Mouse (Mus musculus) WW6 (cell line): ENCODE measurements at regions not wholly inside any gene's neighbourhood (a gene's known extent, or its start where the extent isn't known, plus 50 kb on each side); places are given as distances from the start of the nearest gene placed in this dataset.

ENCODE experiments used
- DNase-seq: peaks from one replicate; pipeline ENCODE4 v3.0.0-alpha.2; 2013; ENCODE audit warnings: low read depth, low spot score

DNA sequence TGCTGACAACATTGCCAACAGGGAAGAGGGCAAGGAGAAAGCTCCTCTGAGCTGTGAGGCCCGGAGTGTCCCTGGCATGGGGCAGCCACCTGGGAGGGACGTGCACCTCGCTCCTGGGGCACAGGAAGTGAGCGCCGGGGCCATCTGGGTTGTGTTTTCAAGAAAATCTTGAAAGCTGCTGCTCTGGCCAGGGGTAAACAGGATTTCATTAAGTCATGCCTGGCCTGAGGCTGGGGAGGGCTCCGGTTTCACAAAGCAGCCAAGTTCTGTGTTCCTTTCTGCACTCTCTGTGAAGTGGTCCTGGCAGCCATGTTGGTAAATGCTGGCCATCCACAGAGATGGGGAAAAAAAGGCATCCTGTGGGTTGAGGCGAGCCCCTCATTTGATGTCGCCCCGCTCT lies 406.8 kb upstream of the Zmiz1 start:
- no peak for DNase-seq

DNA sequence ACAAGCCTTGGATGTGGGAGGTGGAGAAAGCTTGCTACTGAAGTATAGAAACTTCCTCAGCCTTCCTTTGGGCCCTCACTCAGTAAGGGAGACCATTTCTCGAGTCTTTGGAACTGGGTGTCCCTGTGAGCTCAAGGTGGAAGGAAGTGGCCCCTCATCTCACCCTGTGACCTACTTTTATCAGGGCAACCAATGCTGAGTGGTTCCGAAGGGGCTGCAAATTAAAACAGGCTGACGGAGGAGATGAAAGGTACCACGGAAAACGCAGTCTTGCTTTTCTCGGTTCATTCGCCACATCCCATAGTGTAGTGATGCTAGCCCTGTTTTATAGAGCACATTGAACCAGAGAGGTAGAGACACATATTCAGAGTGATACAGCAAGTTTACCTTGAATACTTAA lies 399.6 kb upstream of the Zmiz1 start:
- no peak for DNase-seq

DNA sequence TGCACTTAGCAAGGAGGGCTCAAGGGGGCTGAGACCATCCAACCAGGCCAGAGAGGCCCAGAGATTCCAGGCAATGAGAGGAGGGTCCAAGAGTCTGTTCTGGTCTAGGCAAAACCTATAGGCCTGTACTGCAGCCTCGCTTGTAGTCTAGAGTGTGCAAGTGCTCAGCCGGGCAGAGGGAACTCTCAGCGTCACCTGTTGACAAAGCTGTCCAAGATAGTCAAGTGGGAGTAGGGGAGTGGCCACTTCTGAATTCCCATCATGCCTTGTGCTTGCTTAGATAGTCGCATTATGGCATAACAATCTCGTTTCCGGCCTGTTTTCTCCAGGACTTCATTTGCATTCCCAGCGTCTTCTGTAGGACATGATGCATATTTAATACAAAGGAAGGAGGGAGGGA lies 398.7 kb upstream of the Zmiz1 start:
- DNase-seq, result no peak

DNA sequence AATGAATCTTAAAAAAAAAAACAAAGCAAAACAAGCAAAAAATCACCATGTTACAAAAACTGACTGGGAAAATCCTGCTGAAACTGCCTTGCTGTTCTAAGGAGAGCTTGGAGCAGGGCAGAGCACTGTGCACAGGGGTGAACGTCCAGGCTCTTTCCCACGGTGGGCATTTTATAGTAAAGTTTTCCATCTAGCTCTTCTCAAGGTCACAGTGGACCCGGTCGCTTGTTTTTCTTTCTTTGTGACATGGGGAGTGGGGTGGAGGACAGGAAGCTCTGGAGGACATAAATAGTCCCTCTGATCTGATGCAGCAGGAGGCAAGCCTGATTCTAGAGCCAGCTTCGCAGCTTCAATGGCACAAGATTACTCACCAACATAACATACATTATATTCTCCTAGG lies 395.9 kb upstream of the Zmiz1 start:
- no peak for DNase-seq

DNA sequence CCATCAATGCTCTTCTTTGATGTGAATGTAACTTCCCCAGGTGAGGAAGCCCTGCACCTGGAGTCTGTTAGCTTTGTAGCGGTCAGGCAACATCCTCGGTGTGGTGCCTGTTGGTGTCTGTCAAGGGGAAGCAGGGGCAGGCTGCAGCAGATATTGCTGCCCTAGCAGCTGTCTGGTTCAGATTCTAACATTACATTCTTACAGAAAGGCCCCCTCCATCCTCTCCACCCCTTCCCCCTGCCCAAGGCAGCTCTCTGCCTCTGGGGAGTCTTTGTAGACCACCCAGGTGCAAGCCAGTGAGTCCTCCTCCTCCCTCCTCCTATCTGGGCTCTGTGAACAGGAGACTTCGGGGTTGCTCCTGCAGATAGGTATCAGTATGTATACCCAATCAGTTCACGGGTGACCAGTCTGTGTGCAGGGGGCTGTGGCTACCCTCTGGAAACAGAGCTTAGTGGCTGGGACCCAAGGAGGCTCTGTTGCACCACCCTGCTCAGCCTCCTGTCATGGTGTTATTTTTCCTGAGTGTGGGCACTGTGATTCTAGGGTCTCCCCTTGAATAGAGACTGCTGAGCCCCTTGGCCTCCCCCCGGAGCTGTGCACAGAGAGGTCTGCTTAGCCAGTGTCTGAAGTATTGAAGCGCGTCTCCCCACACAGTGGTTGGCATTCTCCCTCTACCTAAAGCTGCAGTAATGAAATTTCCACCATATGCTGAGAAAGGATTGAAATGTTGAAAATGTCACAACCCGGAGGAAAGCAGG lies 394.6 kb upstream of the Zmiz1 start:
- no peak for DNase-seq

DNA sequence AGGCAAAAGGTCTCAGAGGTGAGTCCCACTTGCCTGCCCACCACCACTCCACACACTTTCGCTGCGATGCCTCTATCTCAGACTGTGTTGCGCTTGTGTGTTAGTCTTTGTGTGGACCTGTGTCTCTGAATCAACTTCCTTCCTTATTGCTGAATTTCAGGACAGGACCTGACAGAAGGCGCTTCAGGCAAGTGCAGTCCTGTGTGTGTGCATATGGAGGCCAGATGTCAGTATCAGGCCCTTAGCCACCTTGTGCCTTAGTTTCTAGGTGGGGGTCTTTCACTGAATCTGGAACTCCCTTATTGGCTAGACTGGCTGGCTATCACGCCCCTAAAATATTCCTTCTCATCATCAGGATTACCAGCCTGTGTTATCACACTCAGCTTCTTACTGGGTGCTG lies 391.6 kb upstream of the Zmiz1 start:
- no peak for DNase-seq

DNA sequence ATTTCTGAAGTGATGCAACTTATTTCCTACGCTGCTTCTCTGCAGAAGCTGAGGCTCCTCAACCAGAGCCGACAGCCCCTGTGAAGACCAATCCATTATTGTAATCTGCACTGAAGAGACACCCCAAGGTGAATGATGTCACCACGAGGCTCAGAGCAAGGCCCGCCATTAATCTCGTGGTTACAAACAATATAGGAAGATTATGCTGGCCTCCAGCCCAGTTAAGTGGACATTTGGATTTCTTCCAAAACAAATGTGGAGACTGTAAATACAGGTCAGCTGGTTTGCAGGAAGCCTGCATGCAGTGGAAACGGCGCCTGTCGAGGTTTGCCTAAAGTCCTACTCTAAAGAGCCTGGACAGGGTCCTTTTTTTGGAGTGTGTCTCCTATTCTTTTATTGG lies 390.6 kb upstream of the Zmiz1 start:
- no peak for DNase-seq

DNA sequence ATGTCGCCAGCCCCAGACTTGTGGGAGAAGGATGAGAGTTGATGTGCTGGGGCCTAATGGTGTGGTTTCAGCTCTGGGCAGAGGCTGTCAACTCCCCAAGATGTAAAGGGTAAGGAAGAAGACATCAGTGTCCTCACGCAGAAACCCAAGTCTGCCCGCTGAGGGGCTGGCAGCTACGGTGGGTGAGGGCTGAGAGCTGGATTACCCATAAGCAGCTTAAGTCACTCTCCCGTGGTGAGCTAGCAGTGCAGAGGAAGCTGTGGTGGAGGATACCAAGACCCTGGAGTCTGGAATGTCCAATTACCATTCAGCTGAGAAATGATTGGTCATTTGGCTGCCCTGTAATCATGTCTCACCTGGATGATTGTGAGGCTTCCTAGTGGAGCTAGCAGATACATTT lies 385.8 kb upstream of the Zmiz1 start:
- no peak for DNase-seq

DNA sequence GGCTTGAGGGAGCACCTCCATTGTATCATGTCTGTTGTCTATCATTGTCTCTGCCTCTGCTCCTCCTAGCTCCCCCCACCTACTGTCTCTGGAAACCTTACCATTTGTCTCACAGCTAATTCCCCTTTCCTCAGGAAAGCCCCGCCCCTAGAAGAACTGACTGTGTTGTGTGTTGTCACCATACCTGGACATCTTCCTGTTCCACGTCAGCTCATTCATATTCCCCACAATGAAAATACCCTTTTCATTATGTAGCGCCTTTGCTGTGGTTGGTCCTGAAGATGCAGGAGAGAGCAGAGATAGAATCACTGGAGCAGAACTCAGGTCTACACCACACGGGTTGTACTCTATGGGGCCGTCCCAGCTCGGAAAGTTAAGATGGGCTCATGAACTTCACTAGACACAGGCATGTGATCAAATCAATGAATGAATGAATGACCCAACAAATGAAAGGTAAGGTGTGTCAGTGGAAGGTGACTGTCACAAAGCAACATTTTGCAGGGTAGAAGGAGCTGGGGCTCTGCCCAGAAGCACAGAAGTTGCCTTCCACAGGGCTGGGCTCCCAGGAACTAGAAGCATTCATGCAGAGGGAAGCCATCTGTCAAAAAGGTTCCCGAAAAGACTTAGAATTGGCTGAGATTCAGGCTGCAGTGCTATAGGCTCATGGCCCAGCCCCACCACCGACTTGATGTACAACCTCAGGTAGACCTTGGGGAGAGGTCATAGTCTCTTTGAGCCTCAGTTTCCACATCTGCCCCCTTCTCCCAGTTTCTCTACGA lies 384.8 kb upstream of the Zmiz1 start:
- DNase-seq, result no peak

DNA sequence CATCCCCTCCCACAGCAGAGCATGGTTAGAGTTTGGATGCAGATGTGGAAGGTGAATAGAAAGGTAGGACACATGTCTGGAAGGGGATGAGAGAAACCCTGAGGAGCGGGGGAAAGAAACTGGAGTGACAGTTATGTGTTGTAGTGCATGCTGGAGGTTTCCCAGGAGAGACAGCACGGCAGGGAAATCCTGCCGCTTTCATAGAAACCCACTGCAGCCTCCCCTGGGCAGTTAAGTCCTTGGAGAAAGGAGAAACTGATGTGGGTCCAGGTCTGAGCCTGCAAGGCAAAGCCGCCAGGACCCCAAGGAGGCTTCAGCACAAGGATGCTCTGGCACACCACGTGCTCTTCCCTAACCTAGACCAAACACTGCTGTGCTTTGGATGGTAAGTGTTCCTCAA lies 384.1 kb upstream of the Zmiz1 start:
- no peak for DNase-seq

DNA sequence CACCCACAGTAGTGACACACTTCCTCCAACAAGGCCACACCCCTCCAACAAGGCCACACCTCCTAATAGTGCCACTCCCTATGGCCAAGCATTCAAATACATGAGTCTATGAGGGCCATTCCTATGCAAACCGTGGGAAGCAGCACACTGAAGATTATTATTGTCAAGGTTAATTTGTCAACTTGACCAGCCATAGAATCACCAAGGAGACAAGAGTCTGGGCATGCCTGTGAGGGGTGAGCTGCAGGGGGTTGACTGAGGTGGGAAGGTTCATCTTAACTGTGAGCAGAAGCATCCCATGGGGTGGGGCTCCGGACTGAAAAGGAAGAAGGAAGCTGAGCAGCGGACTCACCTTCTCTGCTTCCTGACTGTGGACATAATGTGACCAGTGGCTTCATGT lies 378.6 kb upstream of the Zmiz1 start:
- DNase-seq, result no peak

DNA sequence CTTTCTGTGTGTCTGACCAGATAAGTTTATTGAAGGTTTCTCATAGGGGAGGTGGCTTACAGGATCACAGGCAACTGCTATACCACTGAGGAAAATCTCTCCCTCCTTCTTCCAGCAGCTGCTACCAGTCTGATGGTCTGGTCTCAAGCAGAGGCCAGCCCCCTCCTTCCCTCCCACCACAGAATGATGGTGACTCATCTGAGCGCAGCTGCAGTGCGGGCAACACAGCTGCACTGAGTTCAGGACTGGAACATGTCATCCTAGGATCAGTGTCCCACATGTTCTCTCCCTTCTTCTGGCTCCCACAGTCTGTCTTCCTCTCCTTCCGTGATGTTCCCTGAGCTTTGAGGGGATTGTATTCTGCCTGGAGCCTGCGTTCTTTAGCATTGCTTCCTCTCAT lies 375.1 kb upstream of the Zmiz1 start:
- DNase-seq, result no peak

DNA sequence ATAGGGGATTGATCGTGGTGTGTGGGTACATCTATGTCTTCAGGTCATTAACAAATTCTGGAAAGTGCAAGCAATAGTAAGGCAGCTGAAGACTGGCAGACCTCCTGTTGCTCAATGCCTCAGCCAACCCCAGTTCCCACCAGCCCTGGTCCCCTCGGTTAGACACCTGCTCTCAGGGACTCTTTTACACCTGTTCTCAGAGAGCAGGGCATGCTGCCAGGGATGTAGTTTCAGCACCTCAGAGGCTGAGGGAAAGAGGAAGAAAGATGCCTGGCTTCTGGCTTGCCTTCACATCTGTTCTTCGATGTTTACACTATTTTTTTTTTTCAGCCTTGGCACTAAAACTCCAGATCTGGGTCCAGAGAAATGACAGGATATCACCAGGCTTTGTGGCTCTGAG lies 362.2 kb upstream of the Zmiz1 start:
- DNase-seq, result no peak

DNA sequence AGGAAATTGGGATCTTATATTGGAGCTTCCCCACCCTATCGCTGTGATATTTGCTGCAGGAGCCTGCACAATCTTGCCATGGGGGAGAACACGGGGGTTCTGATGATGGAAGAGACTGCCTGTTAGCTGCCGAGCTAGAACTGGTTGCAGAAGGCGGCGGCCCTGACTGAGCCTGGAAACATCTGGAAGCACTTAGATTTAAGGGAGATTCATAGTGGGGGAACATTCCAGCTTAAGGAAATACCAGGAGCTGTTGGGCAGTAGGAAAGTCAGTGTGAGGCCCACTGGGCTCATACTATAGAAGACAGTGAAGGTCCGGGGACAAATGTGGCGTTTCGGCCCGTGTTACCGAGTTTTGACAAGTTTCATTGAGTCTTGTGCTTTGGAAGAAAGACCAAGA lies 353.6 kb upstream of the Zmiz1 start:
- DNase-seq, result no peak

DNA sequence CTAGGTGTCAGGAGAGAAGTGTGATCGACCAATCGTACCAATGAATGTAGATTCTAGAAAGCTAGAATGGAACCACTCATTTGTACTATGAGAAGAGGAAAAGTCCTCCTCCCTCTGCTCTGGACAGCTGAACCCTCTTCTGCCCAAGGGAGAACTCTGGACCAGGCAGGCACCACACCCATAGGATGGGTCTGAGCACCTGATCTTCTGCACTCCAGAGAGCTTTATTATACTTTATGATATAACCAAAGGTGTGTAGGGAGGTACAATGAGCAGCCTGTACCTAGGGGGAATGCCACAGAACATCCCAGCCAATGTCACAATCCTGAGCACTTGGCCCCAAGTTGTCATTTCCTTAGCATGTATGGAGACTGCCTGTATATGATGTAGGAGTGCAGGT lies 352.5 kb upstream of the Zmiz1 start:
- no peak for DNase-seq

DNA sequence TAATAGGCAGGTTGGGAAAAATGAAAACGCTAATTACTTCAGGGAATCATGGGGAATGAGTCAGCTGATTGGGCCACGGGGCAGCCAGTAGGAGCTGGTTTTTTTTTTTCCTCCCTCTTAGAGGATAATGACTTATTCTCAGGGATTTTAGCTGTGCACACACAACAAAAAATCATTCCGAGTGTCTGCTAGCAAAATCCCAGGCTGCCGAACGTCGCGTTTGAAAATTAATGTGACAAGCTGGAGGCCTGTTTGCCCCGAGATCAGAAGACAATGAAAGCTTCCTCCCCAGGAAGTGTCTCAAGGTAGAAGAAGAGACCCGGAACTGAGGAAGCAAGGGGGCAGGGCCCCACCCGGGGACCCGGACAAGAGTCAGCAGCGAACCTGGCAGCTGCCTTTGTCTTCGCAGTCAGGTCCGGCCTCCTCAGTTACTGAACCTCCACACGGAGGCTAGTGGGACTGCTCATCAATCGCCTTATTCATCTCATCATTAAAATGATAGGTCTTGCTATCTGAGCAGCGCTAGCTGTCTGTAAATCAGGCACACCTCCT lies 350.8 kb upstream of the Zmiz1 start:
- DNase-seq, result no peak

DNA sequence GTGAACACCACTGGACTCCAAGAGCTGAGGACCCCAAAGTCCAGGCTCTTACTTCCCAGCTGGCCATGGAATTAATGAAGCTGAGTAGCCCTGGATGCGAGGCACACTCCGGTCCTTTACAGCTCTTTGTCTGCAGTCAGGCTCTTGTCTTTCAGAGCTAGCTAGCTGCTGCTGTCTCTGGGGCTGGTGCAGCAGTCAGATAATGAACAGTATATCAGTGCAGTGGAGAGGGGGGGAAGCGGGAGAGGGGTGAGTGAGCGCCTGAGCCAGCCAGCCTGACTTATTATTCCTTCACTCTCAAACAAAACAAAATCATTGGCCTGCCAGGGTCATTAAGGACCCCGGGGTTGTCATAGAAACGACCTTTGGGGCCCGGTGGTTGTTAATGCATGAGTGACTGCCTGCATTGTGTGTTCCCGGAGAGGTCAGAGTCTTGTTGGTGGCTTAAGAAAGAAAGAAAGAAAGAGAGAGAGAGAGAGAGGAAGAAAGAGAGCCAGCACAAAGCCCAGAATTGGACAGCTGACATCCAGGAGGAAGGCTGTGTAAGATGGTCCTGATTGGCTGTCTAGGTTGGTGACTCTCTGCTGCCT lies 350.2 kb upstream of the Zmiz1 start:
- no peak for DNase-seq

DNA sequence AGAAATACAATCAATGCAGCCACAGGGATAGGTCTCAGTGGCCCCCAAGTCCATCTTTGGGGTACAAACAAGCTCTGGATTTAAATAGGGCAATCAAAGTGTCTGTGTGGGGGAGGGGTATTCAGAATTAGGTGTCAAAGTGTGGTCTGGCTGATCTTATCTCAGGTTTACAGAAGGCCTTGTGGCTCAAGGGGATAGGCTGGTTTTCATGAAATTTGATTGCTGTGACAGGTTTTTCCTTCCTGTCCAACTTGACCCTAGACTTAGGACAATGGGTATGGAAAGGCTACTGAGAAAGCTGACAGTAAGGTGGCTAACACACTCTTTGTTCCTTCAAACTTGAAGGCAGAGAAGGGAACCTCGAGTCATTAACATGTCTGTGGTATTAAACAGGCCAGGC lies 349.3 kb upstream of the Zmiz1 start:
- no peak for DNase-seq

DNA sequence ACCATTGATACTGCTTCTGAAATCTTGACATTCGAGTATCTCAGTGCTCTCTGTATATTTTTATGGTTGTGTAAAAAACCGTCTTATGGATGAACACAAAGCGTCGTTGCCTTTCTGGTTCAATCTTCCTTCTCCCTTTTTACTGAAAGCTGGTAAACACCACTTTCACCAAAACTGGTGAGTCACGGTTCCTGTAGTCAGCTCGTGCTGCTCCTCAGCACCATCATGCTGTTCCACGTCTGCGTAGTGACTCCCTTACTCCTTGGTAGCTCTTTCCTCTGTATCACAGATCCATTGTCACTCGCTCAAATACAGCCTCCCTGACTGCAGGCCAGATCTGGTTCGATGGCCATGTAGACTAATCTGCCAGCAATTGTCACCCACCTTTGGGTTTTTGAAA lies 346.2 kb upstream of the Zmiz1 start:
- DNase-seq, result no peak

DNA sequence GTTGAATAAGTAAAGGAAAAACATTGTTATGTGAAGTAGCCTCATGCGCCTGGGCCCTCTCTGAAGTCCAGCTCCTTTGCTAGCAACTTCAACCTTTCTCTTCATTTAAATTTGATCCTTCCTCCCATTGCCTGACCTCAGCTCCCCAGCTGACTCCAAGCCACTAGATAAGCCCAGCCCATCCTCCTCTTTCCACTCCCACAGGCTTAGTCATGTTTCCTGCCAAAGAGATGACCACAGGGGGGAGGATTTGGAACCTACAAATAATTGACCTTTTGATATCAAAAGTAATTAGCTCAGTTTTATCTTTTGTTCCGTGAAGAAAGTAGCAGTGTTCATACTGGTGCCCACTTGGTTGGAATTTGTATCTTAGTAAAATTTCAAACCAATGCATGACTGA lies 345.7 kb upstream of the Zmiz1 start:
- no peak for DNase-seq

DNA sequence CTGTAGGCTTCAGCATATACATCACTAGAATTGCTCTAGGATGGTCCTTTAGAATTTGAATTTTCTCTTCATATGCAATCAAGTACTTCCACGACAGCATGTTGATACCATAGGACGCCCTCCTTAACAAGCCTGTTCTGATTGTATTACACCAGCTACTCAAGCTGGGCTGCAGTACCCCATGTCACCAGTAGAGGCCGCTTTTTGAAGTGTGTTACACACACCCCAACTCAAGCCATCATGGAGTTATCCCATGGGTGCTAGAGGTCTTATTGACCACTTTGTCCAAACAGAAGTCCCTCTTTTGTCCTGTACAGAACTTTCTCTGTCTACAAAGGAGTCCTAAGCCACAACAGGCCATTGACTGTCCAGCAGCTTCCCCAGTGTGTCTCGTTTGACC lies 342.6 kb upstream of the Zmiz1 start:
- DNase-seq, result peak; percentile 28

DNA sequence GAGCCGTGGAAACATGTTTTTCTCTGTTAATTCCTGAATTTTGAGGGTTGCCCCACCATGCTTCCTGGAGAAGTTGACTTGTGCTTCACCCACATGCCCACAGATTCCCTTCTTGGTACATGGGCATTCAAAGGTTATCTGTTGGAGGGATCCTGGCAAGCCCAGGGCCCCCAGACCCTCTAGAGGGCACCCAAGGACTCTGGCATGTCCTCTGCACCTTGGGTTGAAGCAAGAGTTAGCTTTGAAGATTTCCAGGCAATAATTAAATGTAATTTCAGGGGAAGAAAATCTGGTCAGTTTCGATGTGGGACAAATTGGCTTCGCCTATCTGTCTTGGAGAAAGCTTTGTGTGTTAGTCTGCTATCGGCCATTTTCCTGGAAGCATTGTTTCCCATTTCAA lies 339.0 kb upstream of the Zmiz1 start:
- no peak for DNase-seq

DNA sequence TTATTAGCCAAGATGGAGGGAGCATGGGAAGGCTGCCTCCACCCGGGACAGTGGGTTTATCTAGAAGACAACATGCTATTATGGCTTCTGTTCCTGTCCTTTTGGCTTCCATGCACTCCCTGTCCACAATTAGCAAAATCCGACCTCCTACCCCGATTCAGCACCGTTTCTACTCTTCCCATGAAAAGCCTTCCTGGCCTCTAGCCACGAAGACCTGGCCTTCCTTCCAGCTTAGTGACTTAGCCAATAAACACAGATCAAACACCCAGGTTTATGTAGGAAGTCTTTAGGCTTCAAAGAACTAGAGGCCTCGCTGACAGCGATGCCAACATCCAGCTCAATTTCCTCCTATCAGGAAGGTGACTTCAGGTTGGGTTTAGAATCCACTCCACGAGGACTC lies 338.5 kb upstream of the Zmiz1 start:
- no peak for DNase-seq
